Mouse (Mus musculus): ENCODE results near the gene Rps6ka6. TPM values are rescaled to one million over a fixed set of nuclear protein-coding genes. Genes with fewer than 3 reads are reported as not detected.

Gene Rps6ka6
- total and polyA plus RNA-seq, 3 experiments: not detected

- Histone ChIP-seq H3K36me3 (ENCODE audit: control insufficient read depth in 1 of 2, insufficient read depth in 2 of 2, low read length in 2 of 2) (no peaks in the 10 kb centered on the region), H3K27me3 (ENCODE audit: control insufficient read depth in 1 of 2, insufficient read depth in 2 of 2, low read length in 2 of 2) (no peaks in the 10 kb centered on the region), H3K9ac (ENCODE audit: control insufficient read depth, low read depth, low read length, poor library complexity, severe bottlenecking) (no peak overlapping the region), H3K79me2 (ENCODE audit: control insufficient read depth, insufficient read depth, low read length, poor library complexity) (no peaks in the 10 kb centered on the region), H3K9me3 (replicated peaks; ENCODE audit: insufficient read depth, low read length) (no peaks in the 10 kb centered on the region), H3K4me1 (ENCODE audit: control insufficient read depth in 1 of 2, insufficient read depth in 2 of 2, low read length in 2 of 2) (no peaks in the 10 kb centered on the region), H3K4me3 (ENCODE audit: control insufficient read depth in 1 of 2, insufficient read depth in 1 of 2, low read depth in 2 of 2, low read length in 2 of 2) (no peak overlapping the region), H3K27ac (ENCODE audit: control insufficient read depth, low read depth, low read length) (no peak overlapping the region)
- TF ChIP-seq ZMIZ1 (IDR thresholded peaks at IDR 0.05; ENCODE audit: low read depth, low read length) (no peak), MAX (IDR thresholded peaks at IDR 0.05; ENCODE audit: low read length) (no peak), KAT2A (conservative IDR thresholded peaks at IDR 0.05; ENCODE audit: low read depth, low read length) (no peak), CHD2 (IDR thresholded peaks at IDR 0.05; ENCODE audit: low read length) (no peak), MEF2A (IDR thresholded peaks at IDR 0.05; ENCODE audit: extremely low read depth, insufficient replicate concordance, low read depth, low read length, poor library complexity, severe bottlenecking) (no peak), CHD1 (IDR thresholded peaks at IDR 0.05; ENCODE audit: low read depth, low read length) (no peak), MAFK (IDR thresholded peaks at IDR 0.05; ENCODE audit: borderline replicate concordance, low read depth, low read length) (no peak), CTCF (IDR thresholded peaks at IDR 0.05 in 2 of 3, conservative IDR thresholded peaks at IDR 0.05 in 1 of 3; ENCODE audit: control insufficient read depth in 1 of 3, insufficient read depth in 1 of 3, low read depth in 2 of 3, low read length in 3 of 3, poor library complexity in 1 of 3, severe bottlenecking in 1 of 3) (no peak), MYB (IDR thresholded peaks at IDR 0.05; ENCODE audit: low read depth, low read length) (no peak), USF2 (IDR thresholded peaks at IDR 0.05; ENCODE audit: borderline replicate concordance in 1 of 2, insufficient read depth in 1 of 2, low read depth in 1 of 2, low read length in 2 of 2) (no peak), E2F4 (IDR thresholded peaks at IDR 0.05; ENCODE audit: borderline replicate concordance, low read depth, low read length) (no peak), ZKSCAN1 (IDR thresholded peaks at IDR 0.05; ENCODE audit: low read depth, low read length) (no peak), EP300 (IDR thresholded peaks at IDR 0.05; ENCODE audit: low read depth in 1 of 2, low read length in 2 of 2) (no peak)
- no peak for DNase-seq (ENCODE audit: low read depth, low spot score)
These were observed 74.1 kb downstream of the Rps6ka6 start for GRCm38 (mm10) chrX:111463565-111464093.

- no peak for DNase-seq (ENCODE audit: low read depth, low spot score)
- no peaks in the 10 kb centered on the region for H3K9me3 ChIP-seq (replicated peaks; ENCODE audit: insufficient read depth, low read length)
- no peak overlapping the region for H3K9ac ChIP-seq (ENCODE audit: control insufficient read depth, low read depth, low read length, poor library complexity, severe bottlenecking)
- no peak for TF ChIP-seq NRF1 (IDR thresholded peaks at IDR 0.05; ENCODE audit: insufficient read depth, low read depth, low read length, poor library complexity, severe bottlenecking)
- TF ChIP-seq HCFC1 (IDR thresholded peaks at IDR 0.05; ENCODE audit: low read depth, low read length): no peak
- no peak for TF ChIP-seq POLR2A (IDR thresholded peaks at IDR 0.05; ENCODE audit: control insufficient read depth in 1 of 2, insufficient read depth in 1 of 2, low read depth in 1 of 2, low read length in 2 of 2, poor library complexity in 1 of 2)
- no peak for TF ChIP-seq KAT2A (conservative IDR thresholded peaks at IDR 0.05; ENCODE audit: low read depth, low read length)
- TF ChIP-seq CHD2 (IDR thresholded peaks at IDR 0.05; ENCODE audit: low read length): no peak
- no peaks in the 10 kb centered on the region for H3K27me3 ChIP-seq (ENCODE audit: control insufficient read depth in 1 of 2, insufficient read depth in 2 of 2, low read length in 2 of 2)
- no peaks in the 10 kb centered on the region for H3K79me2 ChIP-seq (ENCODE audit: control insufficient read depth, insufficient read depth, low read length, poor library complexity)
- H3K4me1 ChIP-seq (ENCODE audit: control insufficient read depth in 1 of 2, insufficient read depth in 2 of 2, low read length in 2 of 2): no peaks in the 10 kb centered on the region
- no peak overlapping the region for H3K27ac ChIP-seq (ENCODE audit: control insufficient read depth, low read depth, low read length)
- no peak overlapping the region for H3K4me3 ChIP-seq (ENCODE audit: control insufficient read depth in 1 of 2, insufficient read depth in 1 of 2, low read depth in 2 of 2, low read length in 2 of 2)
- no peaks in the 10 kb centered on the region for H3K36me3 ChIP-seq (ENCODE audit: control insufficient read depth in 1 of 2, insufficient read depth in 2 of 2, low read length in 2 of 2)
These were observed 74.8 kb downstream of the Rps6ka6 start for GRCm38 (mm10) chrX:111462833-111463564.
